Mouse (Mus musculus) T-helper 17 cell (primary cell): ENCODE results near the gene Thrb.
"Not testable (repeated sequence)": the region's sequence is repeated elsewhere in the genome, so short reads cannot be mapped to it uniquely, and the experiment has no call there.

Experiments used
- in situ Hi-C, 2 experiments: fragments of 300-600 bp; cut with MboI, MseI; formaldehyde crosslinking; loops; 1 replicate in 1 of 2; 2 replicates in 1 of 2; pipeline ENCODE4 v1.15.1; 2025; ENCODE audit warnings: high pct_unique_total_duplicates in 2 of 2

Thrb gene

GRCm38 (mm10) chr14:17929585-17929984, 269.5 kb downstream of the Thrb start:
- in situ Hi-C loops: no loop called here

DNA sequence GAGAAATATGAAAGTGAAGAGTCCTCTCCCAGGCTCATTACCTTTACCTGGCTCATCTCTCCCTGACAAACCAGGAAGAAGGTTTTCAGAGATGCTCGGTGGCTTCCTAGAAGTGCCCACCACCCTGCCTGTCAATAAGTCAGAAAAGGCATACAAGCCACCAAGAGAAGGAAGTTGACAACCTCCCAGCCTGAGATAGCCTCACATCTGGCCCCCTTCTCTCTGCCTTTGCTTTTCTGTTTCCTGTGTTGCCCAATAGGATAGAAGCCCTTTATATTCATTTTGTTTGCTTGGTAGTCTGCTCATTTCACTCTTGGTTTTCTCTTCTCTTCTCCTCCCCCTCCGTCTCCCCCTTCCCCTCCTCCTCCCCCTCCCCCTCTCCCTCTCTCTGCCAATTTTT, 273.4 kb downstream of the Thrb start:
- in situ Hi-C loops: no loop called here

- in situ Hi-C loops: not testable (repeated sequence)
Observed at GRCm38 (mm10) chr14:17934779-17935178, 274.7 kb downstream of the Thrb start.

- in situ Hi-C loops: no loop called here
Observed at GRCm38 (mm10) chr14:17954038-17954437, 294.0 kb downstream of the Thrb start.

- in situ Hi-C loops: no loop called here
Observed at GRCm38 (mm10) chr14:17959901-17960300, 299.8 kb downstream of the Thrb start.

DNA sequence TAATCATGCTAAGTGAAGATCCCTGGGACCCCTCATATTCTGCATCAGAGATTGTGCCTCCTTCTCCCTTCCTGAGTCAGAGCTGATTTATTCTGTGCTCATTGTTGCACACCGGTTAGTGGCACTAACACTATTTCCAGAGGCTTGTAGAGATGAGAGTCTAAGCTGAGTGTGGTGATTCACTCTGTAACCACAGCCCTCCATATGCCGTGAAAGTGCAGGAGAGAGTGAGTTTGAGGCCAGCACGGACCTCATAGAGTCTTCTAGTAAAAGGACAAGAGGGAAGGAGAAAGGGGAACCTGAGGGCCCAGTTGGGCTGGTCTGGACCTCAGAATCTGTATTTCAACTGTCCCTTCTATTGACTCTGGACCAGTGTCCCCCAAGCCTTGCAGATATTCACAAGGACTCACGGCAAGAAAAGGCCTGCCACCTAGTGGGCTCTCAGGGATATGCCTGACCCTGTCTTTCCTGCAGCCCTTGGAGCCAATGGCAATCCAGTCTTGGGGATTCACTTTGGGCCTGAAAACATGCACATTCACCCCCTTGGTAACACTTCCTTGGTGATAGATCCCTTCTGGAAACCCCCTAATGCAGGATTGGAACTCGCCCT, 307.2 kb downstream of the Thrb start:
- in situ Hi-C loops: no loop called here

DNA sequence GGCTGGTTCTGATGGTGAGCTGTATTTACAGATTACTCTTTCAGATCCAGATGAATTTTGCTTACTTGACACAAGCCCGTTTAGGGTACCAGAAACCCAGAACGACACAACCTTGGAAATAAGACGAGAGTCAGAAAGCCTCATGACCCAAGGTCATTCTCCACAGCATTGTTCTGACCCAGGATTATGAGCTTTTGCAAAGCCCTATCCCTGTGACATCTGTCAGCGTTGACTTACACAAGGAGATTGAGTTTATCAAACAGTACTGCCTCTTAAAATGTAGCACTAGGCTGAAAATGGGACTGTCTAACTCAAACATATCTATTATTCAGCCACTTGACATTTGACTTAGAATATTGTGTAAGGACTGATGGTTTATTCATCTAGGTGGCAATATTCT, 312.1 kb downstream of the Thrb start:
- in situ Hi-C loops: no loop called here

GRCm38 (mm10) chr14:17972665-17973064, 312.6 kb downstream of the Thrb start:
- in situ Hi-C loops: no loop called here

DNA sequence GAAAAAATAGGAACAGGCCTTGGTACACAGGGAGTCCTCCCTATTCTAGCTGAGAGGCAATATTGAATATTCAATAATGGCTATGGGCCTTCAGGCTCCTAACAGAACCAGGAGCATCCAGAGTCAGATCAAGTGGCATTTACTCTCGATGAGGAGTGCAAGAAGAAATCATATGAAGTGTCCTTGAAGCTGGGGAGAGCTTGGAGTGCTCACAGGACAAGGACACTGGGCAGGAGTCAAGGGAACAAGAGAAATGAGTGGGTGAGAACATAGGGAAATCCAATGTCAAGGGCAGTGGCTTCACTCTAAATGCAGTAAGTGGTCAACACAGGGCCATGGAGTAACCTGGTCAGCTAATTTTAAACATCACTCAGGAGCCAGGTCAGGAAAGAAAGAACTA, 315.7 kb downstream of the Thrb start:
- in situ Hi-C loops: no loop called here

GRCm38 (mm10) chr14:17978259-17978658, 318.2 kb downstream of the Thrb start:
- in situ Hi-C loops: no loop called here

DNA sequence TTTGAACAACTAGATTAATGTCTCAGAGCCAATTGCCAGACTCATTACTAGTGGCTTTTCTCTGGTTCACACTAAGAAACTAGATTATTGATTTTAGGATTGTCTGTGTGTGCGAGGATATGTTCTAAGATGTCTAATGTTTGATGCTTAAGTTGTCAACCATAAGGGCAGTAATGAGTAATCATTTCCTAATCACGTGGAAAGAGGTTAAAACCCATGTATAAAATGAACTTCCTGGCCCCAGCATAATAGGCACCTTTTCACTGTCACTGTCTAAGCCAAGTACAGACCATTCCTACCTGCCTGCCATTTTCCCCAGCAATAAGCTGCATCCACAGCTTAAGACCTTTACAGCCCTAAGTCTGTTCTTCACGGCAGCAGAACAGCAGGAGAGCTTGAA, 321.2 kb downstream of the Thrb start:
- in situ Hi-C loops: loop anchor here in 1 of 2 experiments (5.0 kb wide), 1 partner anchor 319 kb away; the partner anchor contains the start of gene Thrb

- in situ Hi-C loops: loop anchor here in 1 of 2 experiments (5.0 kb wide), 1 partner anchor 320 kb away; the partner anchor contains the start of gene Thrb
Observed at GRCm38 (mm10) chr14:17982017-17982416, 322.0 kb downstream of the Thrb start.

GRCm38 (mm10) chr14:17983390-17983789, 323.3 kb downstream of the Thrb start:
- in situ Hi-C loops: loop anchor here in 1 of 2 experiments (5.0 kb wide), 1 partner anchor 321 kb away; the partner anchor contains the start of gene Thrb

DNA sequence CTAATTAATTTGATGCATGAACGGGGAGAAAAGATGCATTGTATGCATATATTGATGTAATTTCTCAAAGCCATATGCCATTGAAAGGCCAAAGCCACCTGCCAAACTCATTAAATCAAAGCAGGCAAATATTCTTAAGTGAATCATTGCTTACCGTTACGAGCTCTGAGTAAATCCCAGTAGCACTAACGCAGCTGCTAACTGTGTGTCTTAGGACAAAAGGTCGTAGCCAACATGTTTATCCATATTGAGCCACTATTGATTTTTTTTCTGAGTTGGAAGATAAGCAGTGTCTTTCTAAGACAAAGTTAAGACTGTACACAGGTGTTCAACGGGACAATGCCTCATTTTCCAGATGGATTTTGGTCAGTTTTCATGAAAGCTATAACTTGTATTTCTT, 323.8 kb downstream of the Thrb start:
- in situ Hi-C loops: loop anchor here in 1 of 2 experiments (5.0 kb wide), 1 partner anchor 322 kb away; the partner anchor contains the start of gene Thrb

DNA sequence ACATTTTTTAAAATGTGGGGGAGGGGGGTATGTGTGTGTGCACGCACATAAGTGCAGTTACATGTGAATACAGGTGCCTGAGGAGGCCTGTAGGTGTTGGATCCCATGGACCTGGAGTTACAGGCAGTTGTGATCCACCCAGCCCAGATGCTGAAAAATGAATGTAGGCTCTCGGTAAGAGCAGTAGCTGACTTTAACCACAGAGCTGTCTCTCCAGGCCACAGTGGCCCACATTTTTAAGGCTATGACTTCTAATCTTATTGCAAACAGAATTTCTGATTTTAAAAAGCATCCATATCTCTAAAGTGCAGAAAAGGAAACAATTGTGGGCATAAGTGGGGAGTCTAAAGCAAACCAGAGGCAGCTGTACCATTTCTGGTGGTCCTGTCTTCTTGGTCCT, 328.5 kb downstream of the Thrb start:
- in situ Hi-C loops: no loop called here

DNA sequence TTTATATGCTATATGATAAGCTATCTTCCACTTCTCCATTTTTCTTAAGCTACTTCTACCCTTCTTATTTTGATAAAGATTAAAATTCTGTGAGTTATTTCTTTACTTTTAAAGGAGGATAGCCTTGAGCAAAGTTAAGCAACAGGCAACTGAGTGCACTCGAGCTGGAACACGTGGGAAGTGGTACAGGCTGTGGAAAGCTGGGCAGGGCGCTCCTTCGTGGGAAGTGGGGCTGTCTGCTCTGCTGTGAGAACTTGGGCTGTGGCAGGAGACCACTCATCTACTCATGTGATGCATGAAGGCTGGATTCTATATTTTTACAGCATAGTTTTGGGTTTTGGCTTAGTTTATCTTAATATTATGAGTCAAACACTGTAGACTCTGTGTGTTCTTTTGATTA, 329.1 kb downstream of the Thrb start:
- in situ Hi-C loops: no loop called here

DNA sequence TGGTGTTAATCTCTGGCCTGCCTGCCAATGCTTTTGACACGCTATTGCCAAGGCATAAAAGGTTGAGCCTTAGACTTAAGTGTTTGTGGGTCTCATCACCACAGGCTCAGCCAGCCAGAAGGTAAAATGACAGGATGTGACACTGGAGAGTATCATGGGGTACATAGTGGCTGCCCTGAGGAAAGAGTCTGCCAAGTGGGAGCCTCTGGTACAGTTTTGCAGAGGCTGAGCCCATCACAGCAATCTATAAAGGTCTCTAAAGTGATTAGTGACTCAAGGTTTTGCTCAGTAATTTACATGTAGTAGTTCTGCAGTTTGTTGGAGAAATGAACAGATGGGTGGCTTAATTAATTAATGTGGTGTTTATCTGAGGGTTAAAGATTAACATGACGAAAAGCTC, 330.1 kb downstream of the Thrb start:
- in situ Hi-C loops: no loop called here

DNA sequence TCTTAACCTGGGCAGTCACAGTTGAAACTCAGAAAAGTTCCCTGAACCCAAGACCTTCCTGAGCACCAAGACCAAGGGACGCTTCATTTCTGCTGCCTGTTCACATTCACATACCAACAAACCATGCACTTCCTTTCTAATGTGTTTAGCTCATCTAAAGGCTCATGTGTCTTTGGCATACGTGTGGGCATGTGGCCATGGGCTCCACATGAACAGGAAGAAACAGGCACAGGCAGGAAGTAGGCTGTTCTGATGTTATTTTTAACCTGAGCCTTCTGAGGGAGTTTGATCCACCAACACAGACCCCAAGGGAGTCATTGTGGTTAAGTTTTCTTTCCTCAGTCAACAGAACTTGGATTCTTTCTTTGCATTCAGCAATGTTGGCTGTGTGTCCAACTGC, 341.8 kb downstream of the Thrb start:
- in situ Hi-C loops: no loop called here

DNA sequence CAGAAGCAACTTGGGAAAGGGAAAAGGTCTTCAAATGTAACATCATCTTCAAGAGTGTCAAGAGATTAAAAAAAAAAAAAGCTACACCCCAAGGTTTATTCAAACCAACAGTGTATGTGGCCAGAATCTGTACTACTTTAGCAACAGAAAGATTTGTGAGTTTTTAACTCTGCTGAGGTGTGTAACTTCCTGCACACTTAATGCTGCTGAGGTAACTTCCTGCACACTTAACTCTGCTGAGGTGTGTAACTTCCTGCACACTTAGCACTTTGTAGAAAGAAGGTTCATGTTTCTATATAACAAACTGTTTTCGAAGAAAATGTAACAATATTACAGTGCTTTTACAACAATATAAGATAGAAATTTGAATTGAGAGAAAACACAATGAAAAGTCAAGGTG, 343.6 kb downstream of the Thrb start:
- in situ Hi-C loops: no loop called here

DNA sequence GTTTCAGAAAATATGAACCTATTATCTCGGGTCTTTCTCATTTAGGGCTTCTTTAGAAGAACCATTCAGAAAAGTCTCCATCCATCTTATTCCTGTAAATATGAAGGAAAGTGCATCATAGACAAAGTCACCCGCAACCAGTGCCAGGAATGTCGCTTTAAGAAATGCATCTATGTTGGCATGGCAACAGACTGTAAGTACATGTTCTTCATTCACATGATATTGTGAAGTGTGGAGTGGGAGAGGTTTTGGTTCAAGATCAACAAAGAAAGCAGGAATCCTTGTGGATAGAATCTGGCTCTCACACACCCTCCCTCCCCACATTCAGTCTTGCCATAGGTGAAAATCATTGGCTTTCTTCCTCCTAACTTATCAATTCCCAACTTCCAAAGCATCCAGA, 348.5 kb downstream of the Thrb start:
- in situ Hi-C loops: no loop called here

DNA sequence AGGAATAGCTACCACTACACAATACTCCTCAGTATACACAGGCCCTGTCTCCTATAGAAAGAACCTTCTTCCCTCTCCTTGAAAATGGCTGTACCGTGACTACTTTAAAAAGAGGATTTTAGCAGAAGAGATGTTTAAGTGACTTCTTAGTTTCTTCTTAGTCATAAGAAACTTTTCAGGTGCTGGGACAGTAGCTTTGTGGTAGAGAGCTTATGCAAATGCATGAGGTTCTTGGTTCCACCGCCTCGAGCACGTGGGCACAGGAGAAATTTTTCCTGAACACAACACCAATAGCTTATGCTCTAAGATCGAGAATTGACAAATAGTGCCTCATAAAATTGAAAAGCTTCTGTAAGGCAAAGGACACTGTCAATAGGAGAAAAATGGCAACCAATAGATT, 356.5 kb downstream of the Thrb start:
- in situ Hi-C loops: no loop called here

DNA sequence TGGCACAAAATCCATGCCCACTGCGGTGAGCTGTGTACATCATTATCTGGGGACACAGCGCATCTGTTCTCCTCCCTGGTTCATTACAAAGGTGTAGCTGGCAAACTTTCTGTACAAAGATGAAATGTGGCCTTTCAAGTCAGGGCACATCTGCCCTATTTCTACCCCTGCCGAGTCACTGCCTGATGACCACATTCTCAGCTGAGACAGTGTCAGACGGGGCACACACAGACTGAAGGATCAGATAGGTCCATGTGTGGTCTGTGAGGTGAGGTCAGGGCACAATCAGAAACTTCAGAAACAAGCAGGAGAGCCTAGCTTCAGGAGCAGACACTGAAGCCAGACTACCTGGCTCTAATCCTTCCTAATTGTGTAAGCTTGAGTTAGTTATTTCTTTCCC, 360.1 kb downstream of the Thrb start:
- in situ Hi-C loops: no loop called here

DNA sequence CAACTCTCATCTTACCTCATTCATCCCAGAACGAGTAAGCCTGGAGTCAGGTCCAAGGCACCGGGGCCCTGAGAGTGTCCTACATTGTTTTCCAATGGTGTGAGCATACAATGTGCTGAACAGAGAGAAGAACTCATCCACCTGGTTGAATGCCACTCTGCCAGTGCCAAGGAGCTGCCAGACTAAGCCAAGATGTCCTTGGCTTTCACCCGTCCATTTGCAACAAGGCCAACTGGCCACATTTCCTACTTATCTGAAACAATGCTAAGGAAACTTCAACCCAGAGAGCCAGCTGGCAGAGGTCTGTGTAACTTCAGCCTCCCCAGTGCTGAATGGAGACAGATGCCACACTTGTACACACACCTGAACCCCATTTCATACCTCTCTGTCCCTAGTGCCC, 360.6 kb downstream of the Thrb start:
- in situ Hi-C loops: no loop called here

DNA sequence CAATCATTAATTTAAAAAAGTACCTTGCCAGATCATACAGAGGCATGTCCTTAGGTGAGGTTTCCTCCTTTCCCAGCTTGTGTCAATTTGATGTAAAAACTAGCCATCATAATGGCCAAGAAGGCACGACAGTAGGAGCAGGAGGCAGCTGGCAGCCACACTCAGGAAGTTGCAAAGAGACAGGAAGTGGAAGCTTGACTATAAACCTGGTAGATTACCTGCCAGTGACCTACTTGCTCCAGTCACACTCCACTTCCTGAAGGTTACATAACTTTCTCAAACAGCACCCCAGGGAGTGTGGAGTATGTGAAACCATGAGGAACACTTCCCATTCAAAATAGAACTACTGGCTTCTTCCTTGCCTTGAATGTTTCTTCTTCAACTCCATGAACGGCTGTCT, 361.7 kb downstream of the Thrb start:
- in situ Hi-C loops: no loop called here
